Mouse (Mus musculus): ENCODE measurements around the gene Rplp1. TPM values are rescaled to one million over a fixed set of nuclear protein-coding genes. Genes with fewer than 3 reads are reported as not detected.
A peak's percentile ranks its signal among the peaks of the same experiment; 100 is the strongest.

Rplp1 gene
- total RNA-seq, 2 experiments from 2014 or later, result 1,724 to 1,730 TPM

DNA sequence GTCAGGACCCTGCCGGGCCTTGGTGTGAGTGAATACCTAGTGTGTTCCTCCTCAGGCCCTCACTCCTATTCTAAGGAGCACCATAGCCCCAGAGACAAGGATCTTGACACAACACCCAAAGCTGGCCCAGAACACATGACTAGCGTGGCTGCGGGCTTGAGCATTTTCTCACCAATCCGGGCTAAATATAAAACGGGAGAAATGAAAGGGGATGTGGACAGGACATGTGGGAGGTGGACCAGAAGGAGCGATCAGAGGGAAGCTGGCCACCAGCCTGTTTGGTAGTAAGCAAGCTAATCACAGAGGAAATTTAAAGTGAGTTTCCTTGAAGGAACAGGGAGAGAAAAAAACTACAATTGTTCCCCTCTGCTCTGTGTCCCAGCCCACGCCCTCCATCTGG is 28.4 kb downstream of the Rplp1 start:
- DNase-seq (ENCODE audit: extremely low spot score in 1 of 2, low spot score in 2 of 2), result no peak
- intact Hi-C loops (cut with DNase I), result no loop called here

DNA sequence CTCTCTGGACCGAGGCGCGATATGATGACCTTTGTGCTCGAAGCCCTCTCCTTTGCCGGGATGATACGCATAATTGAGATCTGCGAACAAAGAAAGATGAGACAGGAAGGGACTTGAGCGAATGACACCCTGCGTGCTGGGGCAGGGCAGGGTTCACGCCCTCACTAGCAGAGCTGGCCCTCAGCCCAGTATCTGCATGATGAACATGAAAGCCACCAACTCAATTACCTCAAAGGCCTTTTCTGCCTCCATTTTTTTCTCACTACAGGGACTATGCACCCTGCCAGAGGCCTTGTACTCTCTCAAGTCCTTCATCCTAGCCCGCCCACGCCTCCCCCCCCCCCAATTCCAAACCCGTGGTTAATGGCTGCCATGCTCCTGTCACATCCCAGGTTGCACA is 29.4 kb downstream of the Rplp1 start:
- no peak for DNase-seq (ENCODE audit: extremely low spot score in 1 of 2, low spot score in 2 of 2)
- intact Hi-C loops (cut with DNase I), result no loop called here

DNA sequence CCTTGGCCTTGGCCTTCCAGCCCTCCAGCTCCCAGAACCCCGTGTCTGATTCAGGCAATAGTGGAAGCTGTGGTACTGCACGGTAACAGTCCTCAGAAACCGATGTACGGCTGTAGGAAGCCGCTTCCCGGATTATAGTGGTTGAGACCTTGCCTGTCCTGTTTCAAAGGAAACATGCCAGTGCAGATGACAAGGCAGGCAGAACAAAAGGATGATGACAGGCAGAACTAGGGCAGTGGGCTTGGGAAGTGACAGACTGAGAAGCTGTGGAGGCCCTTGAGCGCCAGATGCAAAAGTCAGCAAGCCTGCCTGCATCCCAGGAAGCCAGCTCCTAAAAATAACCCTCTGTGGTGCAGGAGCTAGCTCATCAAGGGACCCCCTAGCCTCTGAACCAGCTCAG is 30.0 kb downstream of the Rplp1 start:
- intact Hi-C loops (cut with DNase I), result no loop called here
- DNase-seq (ENCODE audit: extremely low spot score in 1 of 2, low spot score in 2 of 2), result no peak

DNA sequence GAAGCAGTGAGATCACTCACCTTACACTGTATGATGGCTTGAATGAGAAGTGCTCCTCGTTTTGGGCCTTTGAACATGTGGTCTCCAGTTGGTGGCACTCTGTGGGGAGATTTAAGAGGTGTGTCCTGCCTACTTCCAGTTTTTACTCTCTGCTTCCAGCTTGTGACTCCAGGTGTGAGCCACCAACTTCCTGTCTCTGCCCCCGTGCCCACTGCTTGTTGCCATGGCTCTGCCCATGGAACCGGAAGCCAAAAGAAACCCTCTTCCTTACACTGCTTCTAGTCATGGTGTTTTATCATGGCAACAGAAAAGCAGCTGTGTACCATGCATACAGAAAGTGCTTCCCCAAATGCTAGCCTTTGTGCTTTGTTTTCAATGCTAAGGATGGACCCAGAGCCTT is 32.2 kb downstream of the Rplp1 start:
- intact Hi-C loops (cut with DNase I), result no loop called here
- no peak for DNase-seq (ENCODE audit: extremely low spot score in 1 of 2, low spot score in 2 of 2)

DNA sequence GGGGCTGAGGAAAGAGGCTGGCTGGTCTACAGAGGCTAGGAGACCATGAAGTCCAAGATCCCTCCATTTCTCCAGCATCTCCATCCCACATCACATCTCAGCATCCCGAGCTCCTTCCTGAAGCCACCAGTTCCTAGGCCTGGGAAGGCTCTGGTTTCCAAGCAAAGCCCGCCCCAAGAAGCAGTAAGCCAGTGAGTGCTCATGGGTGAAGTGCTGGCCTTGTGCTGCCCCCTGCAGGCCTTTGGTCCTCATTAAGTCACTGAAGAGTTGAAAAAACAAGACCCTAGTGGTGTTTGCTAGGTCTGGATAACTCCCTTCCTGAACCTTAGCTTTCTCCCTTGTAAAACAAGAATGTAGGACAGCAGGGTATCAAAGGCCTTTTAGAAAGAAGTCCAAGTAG is 35.5 kb downstream of the Rplp1 start:
- peak; percentile 73 to 82 for DNase-seq (ENCODE audit: extremely low spot score in 1 of 2, low spot score in 2 of 2)
- intact Hi-C loops (cut with DNase I), result no loop called here

DNA sequence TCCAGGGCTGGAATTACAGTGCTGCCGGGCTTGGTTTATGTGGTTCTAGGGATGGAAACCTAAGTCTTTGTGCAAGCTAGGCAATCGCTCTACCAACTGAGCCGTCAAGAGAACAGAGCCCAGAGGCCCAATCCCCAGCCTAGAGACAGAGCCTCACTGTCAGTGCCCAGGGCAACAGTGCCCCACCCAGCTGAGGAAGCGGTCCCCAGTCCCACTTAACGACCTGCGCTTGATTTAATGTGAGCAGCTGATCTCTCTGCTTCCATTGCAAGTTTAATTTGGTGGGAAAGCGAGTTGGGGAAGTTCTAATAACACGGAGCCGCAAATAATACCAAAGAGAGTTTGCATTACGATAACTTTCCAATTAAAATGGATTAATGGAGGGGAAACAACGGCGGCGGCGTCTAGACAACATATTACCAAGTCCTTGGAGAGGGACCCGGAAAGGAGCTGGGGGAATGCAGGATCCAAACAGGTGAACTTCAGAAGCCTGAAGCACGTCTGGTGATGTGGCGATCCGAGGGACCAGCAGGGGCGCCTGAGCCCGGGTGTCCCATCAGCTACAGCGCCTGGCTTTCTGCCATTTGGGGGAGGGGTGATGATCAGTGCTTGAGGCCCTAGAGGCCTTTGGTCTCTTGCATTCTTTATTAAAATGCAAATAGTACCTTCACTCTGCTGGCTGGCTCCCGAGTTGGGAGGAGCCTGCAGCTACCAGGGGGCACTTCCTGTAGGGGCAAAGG is 36.8 kb downstream of the Rplp1 start:
- intact Hi-C loops (cut with DNase I), result no loop called here

DNA sequence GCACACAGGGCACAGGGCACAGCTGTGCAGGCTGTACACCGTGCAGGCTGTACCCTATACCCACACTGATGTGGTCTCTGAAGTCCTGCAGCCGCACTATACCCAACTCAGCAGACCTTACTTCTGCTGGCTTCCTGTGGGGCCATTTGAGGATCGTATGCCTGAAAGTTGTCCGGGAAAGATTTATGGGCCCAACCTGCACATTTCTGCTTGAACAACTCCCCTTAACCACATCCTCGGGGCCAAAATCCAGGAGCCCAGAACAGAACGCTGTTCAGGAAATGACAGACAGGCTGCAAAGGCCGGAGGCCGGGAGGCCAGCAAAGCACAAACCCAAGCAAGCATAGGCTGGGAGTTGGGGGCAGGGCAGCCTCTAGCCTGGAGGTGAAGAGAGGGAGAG is 41.0 kb downstream of the Rplp1 start:
- no peak for DNase-seq (ENCODE audit: extremely low spot score in 1 of 2, low spot score in 2 of 2)
- intact Hi-C loops (cut with DNase I), result no loop called here

More for the DNA sequence above, 36.8 kb downstream of the Rplp1 start:
- DNase-seq (ENCODE audit: extremely low spot score in 1 of 2, low spot score in 2 of 2), result peak in 1 of 2 experiments; percentile 63

DNA sequence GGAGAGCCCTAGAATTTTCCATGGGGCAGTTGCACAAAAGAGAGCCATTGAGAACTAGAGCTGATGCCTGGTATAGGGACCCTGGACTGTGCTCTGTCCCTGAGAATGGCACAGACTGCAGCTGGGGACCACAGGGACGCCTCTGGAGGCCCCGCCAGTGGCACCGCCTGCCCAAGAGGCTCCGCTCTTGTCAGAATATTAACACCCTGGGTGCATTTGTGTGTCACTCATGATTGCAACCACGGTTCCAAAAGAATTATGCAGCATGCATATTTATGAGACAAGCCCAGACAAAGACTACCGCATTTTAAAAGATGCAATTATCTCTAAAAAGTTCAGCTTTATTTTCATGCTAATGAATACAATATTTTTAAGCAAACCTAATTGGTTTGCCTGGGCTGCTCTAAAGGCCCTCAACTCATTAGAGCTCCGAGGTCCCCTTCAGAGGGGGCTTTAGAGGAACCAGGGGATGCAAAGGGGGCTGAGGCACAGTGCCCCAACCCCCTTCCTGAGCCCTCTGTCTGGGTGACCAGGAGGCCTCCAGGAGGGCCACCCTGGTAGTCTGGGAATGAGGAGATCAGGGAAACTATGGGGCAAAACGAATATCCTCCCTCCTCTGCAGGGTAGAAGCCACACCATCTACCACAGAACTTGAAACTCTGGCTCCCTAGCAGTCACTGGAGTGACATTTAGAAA is 41.9 kb downstream of the Rplp1 start:
- DNase-seq (ENCODE audit: extremely low spot score in 1 of 2, low spot score in 2 of 2), result peak in 1 of 2 experiments; percentile 27
- intact Hi-C loops (cut with DNase I), result no loop called here

DNA sequence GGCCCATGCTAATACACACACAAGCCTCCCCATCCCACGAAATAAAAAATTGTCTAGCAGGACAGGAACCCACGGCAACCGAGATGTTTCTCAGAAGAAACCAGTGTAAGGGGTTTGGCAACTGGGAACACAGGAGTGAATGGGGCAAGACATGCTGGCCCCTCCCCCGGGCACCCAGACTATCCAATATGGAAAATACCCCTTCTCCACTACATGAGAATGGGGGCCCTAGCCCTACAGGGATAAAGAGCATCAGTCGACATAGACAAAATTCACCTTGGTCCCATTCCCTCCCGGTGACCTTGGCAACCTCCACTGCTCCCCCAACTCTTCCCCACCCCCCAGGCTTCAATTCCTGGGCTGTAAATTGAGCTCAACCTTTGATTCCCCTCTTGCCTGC is 42.5 kb downstream of the Rplp1 start:
- no peak for DNase-seq (ENCODE audit: extremely low spot score in 1 of 2, low spot score in 2 of 2)
- intact Hi-C loops (cut with DNase I), result no loop called here

DNA sequence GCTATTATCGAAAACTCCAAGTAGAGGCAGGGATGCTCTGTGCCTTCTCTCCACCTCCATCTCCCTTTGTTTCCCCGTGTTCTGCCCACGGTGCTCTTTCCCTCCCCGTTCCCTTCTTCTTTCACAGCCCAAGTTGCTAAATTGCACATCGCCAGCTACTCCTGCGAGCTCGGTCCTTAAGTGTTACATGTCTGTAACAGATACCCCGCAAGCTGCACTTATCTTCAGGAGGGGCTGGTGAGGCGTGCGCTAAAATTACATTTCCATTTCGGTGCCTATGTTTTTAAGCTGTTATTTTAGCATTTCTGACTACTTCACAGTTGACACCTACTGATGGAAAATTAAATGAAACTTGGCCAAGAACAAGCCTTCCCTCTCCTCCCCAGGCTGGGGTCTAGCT is 46.7 kb downstream of the Rplp1 start:
- intact Hi-C loops (cut with DNase I), result no loop called here
- DNase-seq (ENCODE audit: extremely low spot score in 1 of 2, low spot score in 2 of 2), result peak; percentile 28 to 55

Other genes starting within 250 kb of the Rplp1 start
- 1 to 10 TPM; 4.8 to 5.5 TPM for gene Kif23, start 32.2 kb upstream of the Rplp1 start, total RNA-seq (2021)
- gene Paqr5, start 112.3 kb upstream of the Rplp1 start, total RNA-seq (2021), result 1 to 10 TPM in 1 of 2 experiments, under 1 TPM in 1; 0.51 to 1.8 TPM
- gene Glce, start 208.1 kb upstream of the Rplp1 start, total RNA-seq (2021), result 10 to 100 TPM; 26.5 to 28.4 TPM